Mouse (Mus musculus) midbrain, embryonic 13.5 days (tissue): Measurements from ENCODE around the gene Rad1. TPM values are rescaled to one million over a fixed set of nuclear protein-coding genes. Genes with fewer than 3 reads are reported as not detected.
"Not testable (repeated sequence)": the region's sequence is repeated elsewhere in the genome, so short reads cannot be mapped to it uniquely, and the experiment has no call there.

Experiments used
- ATAC-seq: fragments of 200-750 bp; cut with Nextera tagmentation; 2 replicates; pipeline ENCODE4 v1.8.0; 2017; ENCODE audit warnings: mild to moderate bottlenecking, moderate TSS enrichment, moderate library complexity
- H3K27ac ChIP-seq: fragments of 300-500 bp; sonication (generic); 2 replicates; pipeline ENCODE4 v1.5.1; 2015; ENCODE audit warnings: inconsistent platforms, mild to moderate bottlenecking, moderate library complexity
- H3K27me3 ChIP-seq: fragments of 300-500 bp; sonication (generic); 2 replicates; pipeline ENCODE4 v1.6.1; 2015; ENCODE audit warnings: mild to moderate bottlenecking, inconsistent platforms
- H3K36me3 ChIP-seq: fragments of 300-500 bp; sonication (generic); 2 replicates; pipeline ENCODE4 v1.6.1; 2015; ENCODE audit warnings: mild to moderate bottlenecking, inconsistent platforms
- H3K4me1 ChIP-seq: fragments of 300-500 bp; sonication (generic); replicated peaks from 2 replicates; pipeline ENCODE4 v1.6.1; 2015; ENCODE audit warnings: inconsistent platforms
- H3K4me2 ChIP-seq: fragments of 300-500 bp; sonication (generic); replicated peaks from 2 replicates; pipeline ENCODE4 v1.6.1; 2015; ENCODE audit warnings: moderate library complexity, mild to moderate bottlenecking, inconsistent platforms
- H3K4me3 ChIP-seq: fragments of 300-500 bp; sonication (generic); replicated peaks from 2 replicates; pipeline ENCODE4 v1.5.1; 2015; ENCODE audit warnings: mild to moderate bottlenecking, inconsistent platforms
- H3K9ac ChIP-seq: fragments of 300-500 bp; sonication (generic); replicated peaks from 2 replicates; pipeline ENCODE4 v1.6.1; 2015; ENCODE audit warnings: mild to moderate bottlenecking, inconsistent platforms
- H3K9me3 ChIP-seq: fragments of 300-500 bp; sonication (generic); 2 replicates; pipeline ENCODE4 v1.6.1; 2016; ENCODE audit warnings: mild to moderate bottlenecking, inconsistent platforms
- WGBS: fragments of 180-500 bp; shearing (Covaris S2); methylation state at CpG from one replicate; pipeline ENCODE4 v1.1.7; 2015; 5-methylcytosine and 5-hydroxymethylcytosine counted together
- polyA plus RNA-seq: library from polyadenylated mRNA; unstranded; fragments of >200 nt; fragmentation: Nextera tagmentation; extraction: Ambion mirVana; gene quantifications from 2 replicates; pipeline ENCODE4 v1.2.1, GENCODE M21; 2015

Gene Rad1
- polyA plus RNA-seq, 1 experiment from 2014 or later, result 33.9 TPM

DNA sequence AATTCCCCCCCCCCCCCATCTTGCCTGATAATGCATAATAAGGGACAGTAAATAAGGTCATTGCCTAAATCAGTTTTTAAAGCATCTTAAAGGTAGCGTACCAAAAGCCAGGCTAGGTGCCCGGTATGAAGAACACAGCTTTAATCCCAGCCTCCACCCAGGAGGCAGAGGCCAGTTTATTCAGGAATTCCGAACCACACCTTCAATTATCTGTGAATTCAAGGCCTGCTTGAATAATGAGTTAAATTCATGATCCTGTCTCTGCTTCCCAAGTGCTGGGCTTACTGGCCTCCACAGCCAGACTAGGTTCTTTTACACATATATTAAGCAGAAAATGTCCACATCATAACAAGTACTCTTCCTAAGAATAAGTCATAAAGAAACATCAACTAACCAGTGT, 14.9 kb upstream of the Rad1 start:
- no peak overlapping the region for H3K27ac ChIP-seq
- no peaks in the 10 kb centered on the region for H3K9me3 ChIP-seq
- peaks cover 22% of the 10 kb centered on the region for H3K4me1 ChIP-seq
- peak; percentile 28; the same call in 1 of the 2 replicates for ATAC-seq
- peak overlapping the region; percentile 86 for H3K4me2 ChIP-seq
- 13% methylated on average over 3 of the region's 3 CpGs for WGBS
- H3K27me3 ChIP-seq, result no peaks in the 10 kb centered on the region
- peak overlapping the region; percentile 81 for H3K9ac ChIP-seq
- peak overlapping the region; percentile 69 for H3K4me3 ChIP-seq
- H3K36me3 ChIP-seq, result peaks cover 10% of the 10 kb centered on the region

DNA sequence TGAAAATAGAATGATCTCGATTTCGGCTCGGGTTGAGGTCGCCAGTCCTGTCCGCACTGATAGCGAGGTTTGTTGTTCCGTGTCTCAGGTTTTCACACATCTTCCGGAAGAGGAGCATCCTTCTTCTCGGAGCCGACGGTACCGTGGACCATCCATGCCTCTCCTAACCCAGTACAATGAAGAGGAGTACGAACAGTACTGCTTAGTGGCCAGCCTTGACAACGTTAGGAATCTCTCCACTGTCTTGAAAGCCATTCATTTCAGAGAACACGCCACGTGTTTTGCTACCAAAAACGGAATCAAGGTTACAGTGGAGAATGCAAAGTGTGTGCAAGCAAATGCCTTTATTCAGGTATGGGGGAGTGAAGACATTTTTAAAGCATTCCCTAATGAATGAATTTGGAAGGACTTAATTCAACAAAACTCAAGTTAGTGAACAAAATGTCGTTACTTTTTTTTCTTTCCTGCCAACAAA, 584 bp downstream of the Rad1 start:
- H3K36me3 ChIP-seq, result peaks cover 31% of the 10 kb centered on the region
- peak overlapping the region; percentile 83 for H3K4me3 ChIP-seq
- WGBS, result 2% methylated on average over 18 of the region's 18 CpGs
- H3K27me3 ChIP-seq, result no peaks in the 10 kb centered on the region
- peak; percentile 72 for ATAC-seq
- H3K4me2 ChIP-seq, result peak overlapping the region; percentile 72
- peaks cover 24% of the 10 kb centered on the region for H3K4me1 ChIP-seq
- H3K27ac ChIP-seq, result peak overlapping the region; percentile 80
- peak overlapping the region; percentile 82 for H3K9ac ChIP-seq
- no peaks in the 10 kb centered on the region for H3K9me3 ChIP-seq

DNA sequence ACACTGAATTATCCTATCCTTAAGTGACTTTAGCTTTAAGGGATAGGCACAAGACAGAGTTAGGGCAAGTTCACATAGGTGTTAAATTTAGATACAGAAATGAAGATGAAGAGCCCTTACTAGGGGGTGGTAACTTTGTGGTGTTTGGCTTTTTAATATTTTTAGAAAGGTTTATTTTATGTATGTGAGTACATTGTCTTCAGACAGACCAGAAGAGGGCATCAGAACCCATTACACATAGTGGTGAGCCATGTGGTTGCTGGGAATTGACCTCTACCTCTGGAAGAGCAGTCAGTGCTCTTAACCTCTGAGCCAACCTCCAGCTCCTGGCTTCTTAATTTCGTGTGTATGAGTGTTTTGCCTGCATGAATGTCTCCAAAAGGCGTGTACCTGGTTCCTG, 1.4 kb downstream of the Rad1 start:
- Histone ChIP-seq H3K4me1 (peaks cover 24% of the 10 kb centered on the region), H3K9me3 (no peaks in the 10 kb centered on the region), H3K27ac (no peak overlapping the region), H3K4me2 (peak overlapping the region; percentile 72), H3K4me3 (peak overlapping the region; percentile 83), H3K27me3 (no peaks in the 10 kb centered on the region), H3K36me3 (peaks cover 30% of the 10 kb centered on the region), H3K9ac (no peak overlapping the region)
- 66% methylated on average over 2 of the region's 2 CpGs for WGBS
- no peak for ATAC-seq

DNA sequence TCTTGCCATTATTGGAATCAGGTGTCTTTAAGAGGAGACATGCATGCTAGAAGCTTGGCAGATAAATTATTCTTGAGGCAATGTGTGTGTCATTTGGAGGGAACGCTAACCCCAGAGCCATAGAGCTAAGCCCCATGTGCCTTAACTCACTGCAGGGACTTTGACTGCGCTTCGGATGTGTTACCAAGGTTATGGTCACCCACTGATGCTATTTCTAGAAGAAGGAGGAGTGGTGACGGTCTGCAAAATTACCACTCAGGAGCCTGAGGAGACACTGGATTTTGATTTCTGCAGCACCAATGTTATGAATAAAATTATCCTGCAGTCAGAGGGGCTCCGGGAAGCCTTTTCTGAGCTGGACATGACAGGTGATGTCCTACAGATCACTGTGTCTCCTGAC, 4.3 kb downstream of the Rad1 start:
- Histone ChIP-seq H3K9ac (no peak overlapping the region), H3K4me3 (no peak overlapping the region), H3K27me3 (no peaks in the 10 kb centered on the region), H3K4me1 (peaks cover 13% of the 10 kb centered on the region), H3K4me2 (no peak overlapping the region), H3K36me3 (peaks cover 41% of the 10 kb centered on the region), H3K9me3 (no peaks in the 10 kb centered on the region), H3K27ac (no peak overlapping the region)
- WGBS, result 90% methylated on average over 5 of the region's 5 CpGs
- ATAC-seq, result no peak

DNA sequence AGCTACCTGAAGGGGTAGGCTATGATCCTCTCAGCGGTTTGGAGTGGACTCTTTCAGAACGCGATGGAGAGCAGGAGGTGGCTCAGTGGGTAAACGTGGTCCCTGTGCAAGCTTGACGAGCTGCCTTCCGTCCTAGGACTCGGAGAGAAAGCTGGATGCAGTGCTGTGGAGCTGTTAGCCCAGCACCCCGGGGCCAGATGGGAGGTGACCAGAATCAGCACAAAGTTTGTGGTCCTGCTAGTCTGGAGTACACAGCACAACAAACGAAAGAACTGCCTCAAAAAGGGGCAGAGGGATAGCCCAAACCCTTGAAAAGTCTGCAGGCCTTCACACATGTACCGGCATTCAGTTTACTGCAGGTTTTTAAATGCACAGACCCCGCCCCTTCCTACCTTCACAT, 10.1 kb downstream of the Rad1 start:
- ATAC-seq, result no peak
- H3K27me3 ChIP-seq, result no peaks in the 10 kb centered on the region
- H3K9me3 ChIP-seq, result no peaks in the 10 kb centered on the region
- no peak overlapping the region for H3K4me2 ChIP-seq
- peaks cover 34% of the 10 kb centered on the region for H3K36me3 ChIP-seq
- no peak overlapping the region for H3K27ac ChIP-seq
- no peaks in the 10 kb centered on the region for H3K4me1 ChIP-seq
- 92% methylated on average over 11 of the region's 11 CpGs for WGBS
- H3K9ac ChIP-seq, result no peak overlapping the region
- no peak overlapping the region for H3K4me3 ChIP-seq

DNA sequence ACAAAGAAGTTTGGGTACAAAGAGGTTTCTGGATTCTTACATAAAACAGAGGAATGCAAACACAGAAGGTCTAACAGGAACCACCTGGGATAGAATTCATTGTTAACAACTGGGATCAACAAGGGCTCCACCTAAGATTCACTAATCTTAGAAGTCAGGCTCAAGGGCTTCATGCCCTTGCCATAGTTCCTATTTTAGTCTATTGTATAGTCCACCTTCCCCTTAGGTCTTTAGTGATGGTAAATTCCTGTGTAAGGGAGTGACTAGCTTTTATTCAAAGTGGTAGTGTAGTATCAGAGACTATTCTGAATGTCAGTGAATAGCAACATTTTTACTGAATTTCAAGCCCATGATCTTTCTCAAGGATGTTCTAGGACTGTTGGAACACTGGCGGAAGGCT, 10.9 kb downstream of the Rad1 start:
- H3K27ac ChIP-seq, H3K4me1 ChIP-seq, H3K4me3 ChIP-seq, H3K9ac ChIP-seq, H3K27me3 ChIP-seq, ATAC-seq, H3K9me3 ChIP-seq, H3K4me2 ChIP-seq: not testable (repeated sequence)
- H3K36me3 ChIP-seq, result peaks cover 34% of the 10 kb centered on the region
- 100% methylated on average over 1 of the region's 1 CpGs for WGBS

DNA sequence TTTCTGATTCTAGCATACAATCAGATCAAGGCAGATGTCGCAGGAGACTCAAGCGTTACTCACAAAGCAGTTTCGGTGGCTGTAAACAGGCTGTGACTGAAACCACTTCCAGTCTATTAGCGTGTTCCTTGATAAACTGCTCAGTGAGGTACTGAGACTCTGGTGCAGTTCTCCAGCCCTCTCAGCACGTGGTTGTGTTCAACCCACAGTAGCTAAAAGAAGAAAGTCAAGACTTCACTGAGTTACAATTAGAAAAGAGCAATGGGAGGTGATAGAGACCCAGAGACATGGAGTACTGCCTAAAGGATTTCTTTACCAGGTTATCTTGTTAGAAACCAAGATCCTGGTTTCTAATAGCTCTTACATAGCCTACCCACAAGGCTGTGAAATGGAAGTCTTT, 13.8 kb downstream of the Rad1 start:
- H3K4me2 ChIP-seq, result no peak overlapping the region
- no peak overlapping the region for H3K27ac ChIP-seq
- H3K4me3 ChIP-seq, result no peak overlapping the region
- no peak overlapping the region for H3K9ac ChIP-seq
- peaks cover 10% of the 10 kb centered on the region for H3K36me3 ChIP-seq
- WGBS, result 80% methylated on average over 5 of the region's 5 CpGs
- H3K4me1 ChIP-seq, result no peaks in the 10 kb centered on the region
- no peak for ATAC-seq
- H3K9me3 ChIP-seq, result no peaks in the 10 kb centered on the region
- no peaks in the 10 kb centered on the region for H3K27me3 ChIP-seq

DNA sequence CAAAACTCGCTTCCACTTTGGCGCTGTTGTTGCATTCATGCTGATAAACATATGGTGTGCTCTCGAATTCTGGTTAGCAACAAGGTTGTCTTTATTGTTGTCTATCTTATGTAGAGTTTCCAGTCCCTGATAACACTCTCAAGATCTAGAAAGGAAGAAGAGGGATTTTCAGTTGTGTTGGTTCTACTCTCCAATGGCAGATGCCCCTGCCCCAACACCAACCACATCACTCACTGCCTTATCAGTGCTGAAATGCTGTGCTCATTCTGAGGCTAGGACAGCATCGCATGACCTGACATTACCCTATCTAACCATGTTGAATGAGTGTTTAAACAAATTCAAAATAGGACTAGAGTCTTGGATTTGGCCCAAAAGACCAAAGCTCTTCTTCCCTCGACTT, 14.2 kb downstream of the Rad1 start:
- no peak for ATAC-seq
- Histone ChIP-seq H3K9ac (no peak overlapping the region), H3K4me1 (no peaks in the 10 kb centered on the region), H3K36me3 (peaks cover 8% of the 10 kb centered on the region), H3K9me3 (no peaks in the 10 kb centered on the region), H3K27ac (no peak overlapping the region), H3K4me2 (no peak overlapping the region), H3K4me3 (no peak overlapping the region), H3K27me3 (no peaks in the 10 kb centered on the region)
- 86% methylated on average over 5 of the region's 5 CpGs for WGBS

DNA sequence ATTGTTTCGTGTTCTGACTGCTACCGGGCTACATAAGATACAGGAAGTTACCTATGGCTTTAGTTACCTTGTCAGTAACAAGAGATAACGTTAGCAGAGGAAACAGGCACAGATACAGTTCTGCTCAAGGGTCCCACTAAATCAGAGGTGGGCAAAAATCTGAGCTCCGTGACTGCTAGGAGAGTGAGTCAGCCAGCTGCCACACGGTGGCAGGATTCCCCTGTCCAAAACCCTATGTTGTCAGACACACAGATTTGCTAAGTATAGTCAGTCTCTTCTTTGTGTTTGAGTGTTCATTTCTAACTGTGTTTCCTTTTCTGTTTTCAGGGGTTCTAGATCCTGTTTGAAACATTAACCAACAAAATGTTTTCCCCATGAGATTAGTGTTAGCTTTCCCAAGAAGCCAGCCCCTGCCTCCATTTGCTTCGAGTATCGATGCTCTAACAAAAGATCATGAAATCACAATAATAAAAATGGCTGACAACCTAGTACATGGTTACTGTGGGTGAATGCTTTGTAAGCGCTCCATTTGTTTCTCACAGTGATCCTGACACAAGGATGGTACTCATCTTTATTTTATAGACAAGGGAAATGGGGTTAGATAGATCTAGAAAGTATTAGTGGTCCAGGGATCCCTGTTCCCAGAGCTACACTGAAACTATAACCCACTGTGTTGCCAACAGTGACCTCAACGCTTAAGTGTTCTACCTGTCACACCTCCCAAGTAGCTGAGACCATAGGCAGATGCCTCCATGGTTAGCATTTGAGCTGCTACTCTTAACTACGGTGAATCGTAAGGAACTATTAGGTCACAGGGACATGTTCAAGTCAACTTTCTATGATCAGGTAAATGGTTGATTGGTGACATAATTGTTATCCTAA, 15.3 kb downstream of the Rad1 start:
- Histone ChIP-seq H3K4me2 (no peak overlapping the region), H3K36me3 (peaks cover 3% of the 10 kb centered on the region), H3K9me3 (no peaks in the 10 kb centered on the region), H3K9ac (no peak overlapping the region), H3K27ac (no peak overlapping the region), H3K4me1 (no peaks in the 10 kb centered on the region), H3K27me3 (no peaks in the 10 kb centered on the region), H3K4me3 (no peak overlapping the region)
- ATAC-seq, result peak; percentile 94
- WGBS, result 57% methylated on average over 11 of the region's 11 CpGs

DNA sequence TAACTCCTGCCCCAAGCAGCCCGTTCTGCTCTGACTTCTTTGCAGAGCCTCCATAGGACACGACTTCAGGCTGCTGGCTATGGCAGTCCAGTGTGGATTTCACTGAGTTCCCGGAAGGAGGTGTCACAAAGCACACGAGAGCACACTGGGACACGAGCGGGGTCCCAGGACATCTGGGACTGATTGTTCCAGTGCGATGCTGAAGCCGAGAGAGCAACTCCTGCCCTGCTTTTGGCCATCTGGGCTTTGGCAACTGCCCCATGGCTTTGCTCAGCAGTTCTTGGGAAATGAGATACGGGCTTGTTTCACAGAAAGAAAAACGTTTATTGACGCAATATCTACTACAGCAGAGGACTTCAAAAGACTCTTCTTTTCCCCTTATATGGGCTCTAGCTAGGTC, 20.3 kb downstream of the Rad1 start:
- no peaks in the 10 kb centered on the region for H3K27me3 ChIP-seq
- 89% methylated on average over 11 of the region's 11 CpGs for WGBS
- H3K4me3 ChIP-seq, result no peak overlapping the region
- ATAC-seq, result no peak
- H3K4me1 ChIP-seq, result no peaks in the 10 kb centered on the region
- no peaks in the 10 kb centered on the region for H3K36me3 ChIP-seq
- H3K9ac ChIP-seq, result no peak overlapping the region
- H3K27ac ChIP-seq, result no peak overlapping the region
- H3K4me2 ChIP-seq, result no peak overlapping the region
- no peaks in the 10 kb centered on the region for H3K9me3 ChIP-seq

DNA sequence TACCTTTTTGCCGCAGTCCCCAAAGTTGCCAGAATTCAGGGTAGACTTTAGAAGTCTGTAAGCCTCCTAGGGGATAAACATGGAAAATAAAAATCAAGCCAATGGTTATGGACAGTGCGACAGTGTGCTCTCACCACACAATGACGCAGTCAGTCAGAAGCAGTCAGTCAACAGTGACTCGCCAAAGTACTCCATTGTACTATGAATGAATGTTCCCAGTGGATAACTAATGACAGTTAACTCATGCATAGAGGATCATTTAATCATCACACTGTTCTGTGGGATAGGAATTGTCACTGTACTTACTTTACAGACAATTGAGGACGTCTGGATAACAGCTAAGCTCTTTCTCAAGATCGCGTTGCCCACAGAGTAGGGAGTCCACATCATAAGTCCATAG, 29.3 kb downstream of the Rad1 start:
- Histone ChIP-seq H3K4me1 (no peaks in the 10 kb centered on the region), H3K36me3 (no peaks in the 10 kb centered on the region), H3K4me3 (no peak overlapping the region), H3K9ac (no peak overlapping the region), H3K27ac (no peak overlapping the region), H3K9me3 (no peaks in the 10 kb centered on the region), H3K27me3 (no peaks in the 10 kb centered on the region), H3K4me2 (no peak overlapping the region)
- ATAC-seq, result no peak
- 81% methylated on average over 7 of the region's 7 CpGs for WGBS

DNA sequence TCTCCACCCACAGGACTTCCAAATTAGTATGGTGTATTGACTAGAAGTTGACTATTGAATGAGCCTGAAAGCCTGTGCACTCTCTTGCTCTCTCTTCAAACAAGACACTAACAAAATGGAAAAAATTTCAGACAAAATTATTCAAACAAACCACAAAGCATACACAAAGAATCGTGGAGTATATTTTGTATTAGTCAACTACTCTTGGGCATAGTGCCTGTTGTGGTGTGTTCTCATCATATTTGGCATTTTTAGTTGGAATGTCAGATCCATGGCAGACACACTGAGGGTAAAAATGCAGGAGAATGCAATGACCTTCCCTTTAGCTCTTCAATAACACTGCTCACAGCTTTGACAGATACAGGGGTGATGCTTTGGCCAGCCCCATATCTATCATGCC, 40.1 kb downstream of the Rad1 start:
- no peak overlapping the region for H3K9ac ChIP-seq
- no peak for ATAC-seq
- H3K4me1 ChIP-seq, result peaks cover 3% of the 10 kb centered on the region; the same call in 1 of the 2 replicates
- no peaks in the 10 kb centered on the region for H3K27me3 ChIP-seq
- no peak overlapping the region for H3K27ac ChIP-seq
- H3K36me3 ChIP-seq, result no peaks in the 10 kb centered on the region
- WGBS, result 93% methylated on average over 1 of the region's 1 CpGs
- H3K4me3 ChIP-seq, result no peak overlapping the region
- no peaks in the 10 kb centered on the region for H3K9me3 ChIP-seq
- H3K4me2 ChIP-seq, result no peak overlapping the region

DNA sequence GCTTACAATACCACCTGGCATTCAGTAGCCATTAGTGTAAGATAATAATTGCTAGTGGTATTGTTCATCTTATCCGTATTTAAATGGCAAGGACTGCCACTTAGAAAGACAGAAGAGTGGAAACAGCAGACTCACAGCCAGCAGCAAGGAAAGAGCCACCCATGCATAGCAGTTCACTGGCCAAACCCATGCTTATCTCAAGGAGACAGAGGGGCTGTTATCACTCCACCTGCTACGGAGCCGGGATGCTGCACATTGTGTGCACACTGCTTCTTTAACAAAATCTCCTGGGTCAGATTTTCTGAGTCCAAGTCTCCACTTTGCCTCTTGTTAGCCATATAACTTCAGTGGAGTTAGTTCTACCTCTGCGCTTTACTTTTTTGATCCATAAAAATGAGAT, 45.5 kb downstream of the Rad1 start:
- no peaks in the 10 kb centered on the region for H3K36me3 ChIP-seq
- WGBS, result 83% methylated on average over 4 of the region's 4 CpGs

More for the DNA sequence above, 45.5 kb downstream of the Rad1 start:
- H3K27me3 ChIP-seq, result no peaks in the 10 kb centered on the region
- H3K9me3 ChIP-seq, result no peaks in the 10 kb centered on the region
- no peak overlapping the region for H3K9ac ChIP-seq
- H3K4me1 ChIP-seq, result peaks cover 8% of the 10 kb centered on the region; the same call in 1 of the 2 replicates
- H3K4me2 ChIP-seq, result no peak overlapping the region
- ATAC-seq, result no peak
- no peak overlapping the region for H3K4me3 ChIP-seq
- H3K27ac ChIP-seq, result no peak overlapping the region
